Mouse (Mus musculus) macrophage (primary cell): ENCODE data around the gene Got2. TPM values are rescaled to one million over a fixed set of nuclear protein-coding genes. Genes with fewer than 3 reads are reported as not detected.

Source experiments
- H3K27ac ChIP-seq: fragments of 350-480 bp; formaldehyde crosslinking; 2 replicates; pipeline ENCODE4 v1.9.0; 2021
- H3K36me3 ChIP-seq: fragments of 350-480 bp; formaldehyde crosslinking; 2 replicates; pipeline ENCODE4 v1.9.0; 2021; ENCODE audit errors: inconsistent target
- H3K4me3 ChIP-seq: fragments of 350-480 bp; formaldehyde crosslinking; 2 replicates; pipeline ENCODE4 v1.9.0; 2021; ENCODE audit errors: inconsistent target
- H3K79me2 ChIP-seq: fragments of 350-480 bp; formaldehyde crosslinking; 2 replicates; pipeline ENCODE4 v1.9.0; 2021; ENCODE audit errors: inconsistent target
- WGBS: methylation state at CpG from one replicate; pipeline ENCODE4 v1.1.7; 2026; ENCODE audit warnings: inconsistent platforms; ENCODE audit not compliant: missing documents; 5-methylcytosine and 5-hydroxymethylcytosine counted together
- polyA plus RNA-seq: library from polyadenylated mRNA; stranded (reverse); fragments of 250-400 nt; gene quantifications from 3 replicates; pipeline ENCODE4 v1.2.4, GENCODE M21; 2018; ENCODE audit warnings: inconsistent platforms

Gene Got2
- polyA plus RNA-seq, 1 experiment from 2014 or later: 70.6 TPM

- Histone ChIP-seq H3K36me3 (no peaks in the 10 kb centered on the region), H3K27ac (no peak overlapping the region), H3K4me3 (no peak overlapping the region), H3K79me2 (no peaks in the 10 kb centered on the region)
- 90% methylated on average over 6 of the region's 6 CpGs for WGBS
These were observed 67.1 kb downstream of the Got2 start for GRCm38 (mm10) chr8:95821266-95821665.

- Histone ChIP-seq H3K4me3 (no peak overlapping the region), H3K27ac (no peak overlapping the region), H3K79me2 (no peaks in the 10 kb centered on the region), H3K36me3 (no peaks in the 10 kb centered on the region)
- 100% methylated on average over 1 of the region's 1 CpGs for WGBS
These were observed 70.1 kb downstream of the Got2 start for GRCm38 (mm10) chr8:95818211-95818610.

GRCm38 (mm10) chr8:95817597-95817996 is 70.8 kb downstream of the Got2 start:
- WGBS: 95% methylated on average over 3 of the region's 3 CpGs
- no peaks in the 10 kb centered on the region for H3K79me2 ChIP-seq
- H3K4me3 ChIP-seq: no peak overlapping the region
- no peaks in the 10 kb centered on the region for H3K36me3 ChIP-seq
- no peak overlapping the region for H3K27ac ChIP-seq

- H3K36me3 ChIP-seq: no peaks in the 10 kb centered on the region
- no peak overlapping the region for H3K4me3 ChIP-seq
- H3K79me2 ChIP-seq: no peaks in the 10 kb centered on the region
- 89% methylated on average over 5 of the region's 6 CpGs for WGBS
- no peak overlapping the region for H3K27ac ChIP-seq
These were observed 72.2 kb downstream of the Got2 start for GRCm38 (mm10) chr8:95816044-95816708.

Other genes with a start within 250 kb of the Got2 start
- 0.12 to 0.73 TPM in 2 of 3 replicates, not detected in the other for gene Ndrg4, start 211.6 kb downstream of the Got2 start, polyA plus RNA-seq
- 9.0 to 20.4 TPM (median 10.3 TPM) in 3 replicates for gene Setd6, start 172.7 kb downstream of the Got2 start, polyA plus RNA-seq
- 44.6 to 69.6 TPM (median 63.8 TPM) in 3 replicates for gene Cnot1, start 81.1 kb downstream of the Got2 start, polyA plus RNA-seq
- 116 to 211 TPM (median 152 TPM) in 3 replicates for gene Sap18b, start 63.2 kb downstream of the Got2 start, polyA plus RNA-seq
- 39.9 to 62.1 TPM (median 57.0 TPM) in 3 replicates for gene Slc38a7, start 35.0 kb downstream of the Got2 start, polyA plus RNA-seq